Mouse (Mus musculus) 3134 (cell line): ENCODE measurements around the gene Myo1h.
A peak's percentile ranks its signal among the peaks of the same experiment; 100 is the strongest.

Experiments
- DNase-seq: peaks from one replicate; pipeline ENCODE4 v3.0.0-alpha.2; 2011; ENCODE audit warnings: low spot score; ENCODE audit not compliant: insufficient read length; ENCODE audit errors: extremely low read depth

Myo1h gene

GRCm38 (mm10) chr5:114290004-114290403 lies 1.0 kb downstream of the Myo1h start:
- no peak for DNase-seq

- DNase-seq, result no peak
These were observed 8.0 kb downstream of the Myo1h start for GRCm38 (mm10) chr5:114296693-114297631.

GRCm38 (mm10) chr5:114298212-114298894 lies 9.4 kb downstream of the Myo1h start:
- no peak for DNase-seq

GRCm38 (mm10) chr5:114299156-114299855 lies 10.3 kb downstream of the Myo1h start:
- DNase-seq, result no peak

GRCm38 (mm10) chr5:114299883-114300610 lies 11.1 kb downstream of the Myo1h start:
- DNase-seq, result no peak

- DNase-seq, result no peak
These were observed 14.2 kb downstream of the Myo1h start for GRCm38 (mm10) chr5:114303166-114303565.

GRCm38 (mm10) chr5:114306496-114306895 lies 17.5 kb downstream of the Myo1h start:
- no peak for DNase-seq

GRCm38 (mm10) chr5:114308765-114309679 lies 20.1 kb downstream of the Myo1h start:
- peak; percentile 19 for DNase-seq

GRCm38 (mm10) chr5:114309680-114310036 lies 20.7 kb downstream of the Myo1h start:
- DNase-seq, result no peak

GRCm38 (mm10) chr5:114323105-114323790 lies 34.3 kb downstream of the Myo1h start:
- DNase-seq, result no peak

- DNase-seq, result peak; percentile 20
These were observed 35.0 kb downstream of the Myo1h start for GRCm38 (mm10) chr5:114323791-114324507.

GRCm38 (mm10) chr5:114342996-114343395 lies 54.0 kb downstream of the Myo1h start:
- DNase-seq, result no peak

GRCm38 (mm10) chr5:114343612-114344011 lies 54.6 kb downstream of the Myo1h start:
- no peak for DNase-seq

GRCm38 (mm10) chr5:114345538-114345937 lies 56.6 kb downstream of the Myo1h start:
- DNase-seq, result no peak

- DNase-seq, result no peak
These were observed 58.0 kb downstream of the Myo1h start for GRCm38 (mm10) chr5:114347005-114347404.

GRCm38 (mm10) chr5:114351490-114351889 lies 62.5 kb downstream of the Myo1h start:
- DNase-seq, result no peak

GRCm38 (mm10) chr5:114356250-114356935 lies 67.4 kb downstream of the Myo1h start:
- peak; percentile 64 for DNase-seq
